Mouse (Mus musculus) cortical plate, adult 2 months (tissue): ENCODE results near the gene Sdhaf1. TPM values are rescaled to one million over a fixed set of nuclear protein-coding genes. Genes with fewer than 3 reads are reported as not detected.

Experiments
- H3K27ac ChIP-seq: fragments of 200-500 bp; 2 replicates; pipeline ENCODE4 v1.5.1; 2012; ENCODE audit warnings: low read length, control low read depth, inconsistent platforms; ENCODE audit not compliant: insufficient read depth
- H3K4me1 ChIP-seq: fragments of 200-500 bp; 2 replicates; pipeline ENCODE4 v1.6.1; 2011; ENCODE audit warnings: low read length; ENCODE audit not compliant: control insufficient read depth, insufficient read depth
- H3K4me3 ChIP-seq: fragments of 200-500 bp; 2 replicates; pipeline ENCODE4 v1.5.1; 2011; ENCODE audit warnings: mild to moderate bottlenecking, low read length, control low read depth; ENCODE audit not compliant: insufficient read depth
- CTCF ChIP-seq: fragments of 200-500 bp; IDR thresholded peaks from 2 replicates; pipeline ENCODE4 v1.5.1; 2011; ENCODE audit warnings: mild to moderate bottlenecking, control low read depth, low read length; ENCODE audit not compliant: insufficient read depth; ENCODE audit errors: extremely low read depth
- POLR2A ChIP-seq: fragments of 200-500 bp; IDR thresholded peaks from 2 replicates; pipeline ENCODE4 v1.6.1; 2011; ENCODE audit warnings: mild to moderate bottlenecking, low read length, control low read depth; ENCODE audit not compliant: insufficient read depth; ENCODE audit errors: extremely low read depth
- polyA plus RNA-seq: library from polyadenylated mRNA; depleted of rRNA; stranded (reverse); fragments of >200 nt; gene quantifications from 2 replicates; pipeline ENCODE4 v1.2.3, GENCODE M21; 2012

The Sdhaf1 gene
- polyA plus RNA-seq, 1 experiment, result 16.9 TPM

DNA sequence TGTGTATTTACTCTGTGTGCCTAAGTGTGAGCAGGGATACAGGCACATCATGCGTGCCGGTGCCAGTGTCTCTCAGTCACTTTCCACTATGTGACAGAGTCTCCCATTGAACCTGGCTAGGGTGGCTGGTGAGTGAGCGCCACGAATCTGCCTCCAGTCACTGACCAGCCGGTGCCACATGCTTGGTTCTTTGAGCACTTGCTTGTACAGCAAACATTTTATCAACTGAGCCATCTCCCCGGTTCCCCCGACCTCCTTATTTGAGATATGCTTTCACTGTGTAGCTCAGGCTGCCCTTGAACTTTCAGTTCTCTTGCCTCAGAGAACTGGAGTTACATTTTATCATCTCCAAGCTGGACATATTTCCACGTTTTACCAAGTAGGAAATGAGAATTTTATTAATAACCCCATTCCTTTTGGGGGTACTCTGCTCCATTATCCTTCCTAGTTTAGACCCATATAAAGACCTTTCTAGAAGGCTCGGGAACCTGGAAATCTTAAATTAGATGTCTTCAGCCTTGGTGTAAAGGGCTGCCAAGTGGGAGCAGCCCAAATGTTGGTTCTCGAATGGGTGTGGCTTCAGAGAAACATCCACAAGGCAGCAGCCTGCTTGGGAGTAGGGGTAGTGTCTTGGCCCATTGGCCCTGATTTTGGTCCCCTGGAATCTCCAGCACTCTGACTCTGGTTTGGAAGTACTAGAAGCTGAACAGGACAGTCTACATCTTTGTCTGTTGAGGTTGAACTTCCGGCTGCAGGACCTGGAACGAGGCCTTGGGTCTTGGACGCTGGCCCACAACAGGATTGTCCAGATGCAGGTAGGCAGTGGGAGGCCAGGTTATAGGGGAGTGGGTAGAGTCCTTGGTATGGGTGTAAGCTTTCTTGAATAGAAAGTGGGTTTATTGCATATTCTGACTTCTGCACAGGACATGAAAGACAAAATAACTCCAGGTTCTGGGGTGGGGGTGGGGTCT, 7.9 kb downstream of the Sdhaf1 start:
- no peak overlapping the region for H3K27ac ChIP-seq
- TF ChIP-seq POLR2A (no peak), CTCF (no peak)
- no peaks in the 10 kb centered on the region for H3K4me1 ChIP-seq
- H3K4me3 ChIP-seq, result no peak overlapping the region

GRCm38 (mm10) chr7:30314721-30315155, 9.0 kb downstream of the Sdhaf1 start, which contains the start of gene Syne4:
Syne4 (plus strand) TSS chr7:30314807.
- Histone ChIP-seq H3K4me3 (no peak within 1 kb of the TSS), H3K4me1 (no peaks in the 10 kb centered on the region), H3K27ac (no peak within 1 kb of the TSS)
- TF ChIP-seq POLR2A, result no peak
- no peak for TF ChIP-seq CTCF

- no peaks in the 10 kb centered on the region for H3K4me1 ChIP-seq
- TF ChIP-seq CTCF (no peak), POLR2A (no peak)
- no peak overlapping the region for H3K4me3 ChIP-seq
- no peak overlapping the region for H3K27ac ChIP-seq
These were observed 9.9 kb downstream of the Sdhaf1 start for GRCm38 (mm10) chr7:30313666-30314320.

- H3K4me3 ChIP-seq, result no peak overlapping the region
- no peaks in the 10 kb centered on the region for H3K4me1 ChIP-seq
- H3K27ac ChIP-seq, result no peak overlapping the region
- TF ChIP-seq POLR2A, result no peak
- TF ChIP-seq CTCF, result no peak
These were observed 13.6 kb downstream of the Sdhaf1 start for GRCm38 (mm10) chr7:30310136-30310535.

DNA sequence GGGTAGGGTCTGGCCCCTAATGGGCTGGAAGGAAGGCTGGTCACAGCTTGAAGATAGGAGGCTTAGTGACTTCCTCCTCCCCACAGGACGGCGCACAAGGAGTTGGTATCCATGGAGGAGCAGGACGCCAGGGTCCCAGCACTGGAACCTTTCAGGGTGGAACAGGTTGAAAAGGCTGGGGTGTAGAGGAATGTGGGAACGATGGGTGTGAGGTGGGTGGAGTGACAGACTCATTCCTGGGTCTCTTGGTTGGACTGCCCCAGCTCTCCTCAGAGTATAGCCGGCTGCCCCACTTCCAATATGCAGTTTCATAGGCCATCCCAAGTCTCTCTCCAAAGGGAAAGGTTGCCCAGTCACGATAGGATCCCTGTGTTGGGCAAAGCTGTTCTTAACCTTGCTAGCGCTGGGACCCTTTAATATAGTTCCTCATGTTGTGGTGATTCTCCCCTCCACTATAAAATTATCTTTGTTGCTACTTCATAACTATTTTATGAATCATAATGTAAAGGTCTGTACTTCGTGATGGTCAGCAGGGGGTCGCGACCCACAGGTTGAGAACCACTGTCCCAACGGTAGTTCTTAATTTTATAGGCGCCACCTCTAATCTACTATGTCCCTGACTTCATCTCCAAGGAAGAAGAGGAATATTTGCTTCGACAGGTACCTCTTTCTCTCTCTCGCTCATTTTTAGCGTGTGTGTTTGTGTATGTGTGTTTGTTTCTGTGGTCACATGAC, 14.1 kb downstream of the Sdhaf1 start:
- TF ChIP-seq POLR2A, result no peak
- no peak for TF ChIP-seq CTCF
- Histone ChIP-seq H3K4me1 (no peaks in the 10 kb centered on the region), H3K27ac (no peak overlapping the region), H3K4me3 (peak overlapping the region; percentile 54)

DNA sequence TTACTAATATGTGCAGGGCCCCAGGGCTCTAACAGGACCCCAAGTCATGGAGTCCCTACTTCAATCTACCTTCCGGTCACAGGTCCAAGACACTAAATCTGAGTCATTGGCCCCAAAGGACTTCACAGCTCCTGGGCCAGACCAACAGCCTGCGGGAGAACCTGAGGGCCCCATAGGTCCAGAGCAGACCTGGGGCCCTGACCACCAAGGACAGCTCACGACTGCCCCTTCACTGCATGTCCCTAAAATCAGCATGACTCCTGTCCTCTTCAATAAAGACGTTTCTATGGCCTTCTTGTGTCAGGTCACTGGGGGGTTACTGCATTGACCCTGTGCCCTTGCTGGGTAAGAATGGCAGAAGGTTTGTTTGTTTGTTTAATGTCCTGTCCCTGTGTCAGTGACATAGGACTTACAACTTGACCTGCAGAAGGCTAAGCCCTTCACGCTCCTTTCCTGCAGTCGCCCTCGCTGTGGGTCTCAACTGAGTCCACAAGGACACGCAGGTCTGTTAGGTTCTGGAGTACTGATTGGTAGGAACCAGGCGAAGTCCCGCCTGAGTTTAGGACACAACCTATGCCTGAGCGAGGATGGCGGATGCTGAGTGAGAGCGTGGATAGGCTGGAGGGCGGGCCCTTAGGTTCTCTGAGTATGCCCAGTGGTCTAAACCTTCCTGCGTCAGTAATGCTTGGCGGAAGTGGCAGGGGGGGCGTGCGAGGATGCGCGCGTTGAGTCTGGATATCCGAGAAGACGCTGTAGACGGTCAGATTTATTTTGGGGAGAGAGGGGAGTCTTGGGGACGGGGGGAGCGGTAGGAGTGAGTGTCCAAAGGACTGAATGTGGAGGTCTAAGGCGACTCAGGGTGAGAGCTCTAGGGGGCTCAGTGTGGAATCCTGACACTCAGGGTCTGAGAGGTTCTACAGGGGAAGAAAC, 15.4 kb downstream of the Sdhaf1 start, which contains the start of gene Alkbh6:
Gene Alkbh6, plus strand, starts transcription at position 642 of the 930 bp plus-strand sequence.
- Histone ChIP-seq H3K4me1 (no peaks in the 10 kb centered on the region), H3K27ac (peak within 1 kb of the TSS; percentile 75), H3K4me3 (peak within 1 kb of the TSS; percentile 54)
- TF ChIP-seq CTCF (no peak), POLR2A (peak; percentile 99)

- peak; percentile 49 for TF ChIP-seq CTCF
- peak; percentile 13; the same call in 1 of the 2 replicates for TF ChIP-seq POLR2A
- Histone ChIP-seq H3K27ac (no peak overlapping the region), H3K4me3 (no peak overlapping the region), H3K4me1 (no peaks in the 10 kb centered on the region)
These were observed 17.5 kb downstream of the Sdhaf1 start for GRCm38 (mm10) chr7:30306083-30306779.

- Histone ChIP-seq H3K4me1 (no peaks in the 10 kb centered on the region), H3K27ac (no peak overlapping the region), H3K4me3 (no peak overlapping the region)
- TF ChIP-seq CTCF (peak; percentile 70), POLR2A (peak; percentile 18; the same call in 1 of the 2 replicates)
These were observed 22.8 kb downstream of the Sdhaf1 start for GRCm38 (mm10) chr7:30300914-30301313.
